Mouse (Mus musculus): ENCODE measurements at regions not wholly inside any gene's neighbourhood (a gene's known extent, or its start where the extent isn't known, plus 50 kb on each side); places are given as distances from the start of the nearest gene placed in this dataset.

GRCm38 (mm10) chr3:128787686-128788085, 412.0 kb upstream of the Pitx2 start:
- no peak for DNase-seq (ENCODE audit: low read depth, low spot score)

- no peak for DNase-seq (ENCODE audit: low read depth, low spot score)
Measured at GRCm38 (mm10) chr3:128795931-128796330, 403.7 kb upstream of the Pitx2 start.

- DNase-seq (ENCODE audit: low read depth, low spot score) = no peak
Measured at GRCm38 (mm10) chr3:128797829-128798228, 401.8 kb upstream of the Pitx2 start.

GRCm38 (mm10) chr3:128829371-128830160, 370.1 kb upstream of the Pitx2 start:
- DNase-seq (ENCODE audit: low read depth, low spot score) = peak; percentile 22

GRCm38 (mm10) chr3:128850327-128850977, 349.2 kb upstream of the Pitx2 start:
- DNase-seq (ENCODE audit: low read depth, low spot score) = no peak

GRCm38 (mm10) chr3:128856515-128856914, 343.2 kb upstream of the Pitx2 start:
- peak; percentile 55 for DNase-seq (ENCODE audit: low read depth, low spot score)

GRCm38 (mm10) chr3:128881685-128882444, 317.8 kb upstream of the Pitx2 start:
- DNase-seq (ENCODE audit: low read depth, low spot score) = peak; percentile 7

- DNase-seq (ENCODE audit: low read depth, low spot score) = no peak
Measured at GRCm38 (mm10) chr3:128883636-128884195, 316.0 kb upstream of the Pitx2 start.

- no peak for DNase-seq (ENCODE audit: low read depth, low spot score)
Measured at GRCm38 (mm10) chr3:128886678-128887077, 313.0 kb upstream of the Pitx2 start.

GRCm38 (mm10) chr3:128891078-128891477, 308.6 kb upstream of the Pitx2 start:
- DNase-seq (ENCODE audit: low read depth, low spot score) = no peak

- no peak for DNase-seq (ENCODE audit: low read depth, low spot score)
Measured at GRCm38 (mm10) chr3:128896628-128897027, 303.1 kb upstream of the Pitx2 start.

- no peak for DNase-seq (ENCODE audit: low read depth, low spot score)
Measured at GRCm38 (mm10) chr3:128911122-128911521, 288.6 kb upstream of the Pitx2 start.

- DNase-seq (ENCODE audit: low read depth, low spot score) = no peak
Measured at GRCm38 (mm10) chr3:128921428-128921827, 278.2 kb upstream of the Pitx2 start.

- no peak for DNase-seq (ENCODE audit: low read depth, low spot score)
Measured at GRCm38 (mm10) chr3:128922150-128922549, 277.5 kb upstream of the Pitx2 start.

- peak; percentile 39 for DNase-seq (ENCODE audit: low read depth, low spot score)
Measured at GRCm38 (mm10) chr3:128938536-128938935, 261.1 kb upstream of the Pitx2 start.

GRCm38 (mm10) chr3:128941156-128941555, 258.5 kb upstream of the Pitx2 start:
- no peak for DNase-seq (ENCODE audit: low read depth, low spot score)

GRCm38 (mm10) chr3:128944631-128945030, 255.0 kb upstream of the Pitx2 start:
- DNase-seq (ENCODE audit: low read depth, low spot score) = peak; percentile 12

- DNase-seq (ENCODE audit: low read depth, low spot score) = no peak
Measured at GRCm38 (mm10) chr3:128954886-128955285, 244.8 kb upstream of the Pitx2 start.

GRCm38 (mm10) chr3:128976752-128977151, 222.9 kb upstream of the Pitx2 start:
- DNase-seq (ENCODE audit: low read depth, low spot score) = no peak

- DNase-seq (ENCODE audit: low read depth, low spot score) = peak; percentile 26
Measured at GRCm38 (mm10) chr3:128990183-128990912, 209.3 kb upstream of the Pitx2 start.

GRCm38 (mm10) chr3:129002866-129003265, 196.8 kb upstream of the Pitx2 start:
- DNase-seq (ENCODE audit: low read depth, low spot score) = no peak

Data from mesoderm, embryonic 11.5 days (tissue).